ENCODE assay signal across 8 mouse cellular contexts in genomic region chr9:30520853-30521439, GRCm38 (mm10).
A peak's percentile ranks its signal among the peaks of the same experiment; 100 is the strongest.
DNase-seq lines count a peak whose midpoint lies in the region; ATAC-seq lines count a peak whose summit lies in the region.

No protein-coding gene starts in this region.

- H3K9me3 ChIP-seq in liver, embryonic 12.5 days (replicated peaks), result no peaks in the 10 kb centered on the region
- no peaks in the 10 kb centered on the region for H3K9me3 ChIP-seq in forebrain, embryonic 15.5 days
- H3K9me3 ChIP-seq in midbrain, embryonic 15.5 days, result no peaks in the 10 kb centered on the region

- H3K27me3 ChIP-seq in liver, embryonic 12.5 days (replicated peaks), result no peaks in the 10 kb centered on the region
- no peaks in the 10 kb centered on the region for H3K27me3 ChIP-seq in forebrain, embryonic 15.5 days
- H3K27me3 ChIP-seq in midbrain, embryonic 15.5 days (replicated peaks), result no peaks in the 10 kb centered on the region

- H3K4me2 ChIP-seq in liver, embryonic 12.5 days, result no peak overlapping the region
- no peak overlapping the region for H3K4me2 ChIP-seq in forebrain, embryonic 15.5 days (replicated peaks)
- no peak overlapping the region for H3K4me2 ChIP-seq in midbrain, embryonic 15.5 days

- H3K9ac ChIP-seq in liver, embryonic 12.5 days, result no peak overlapping the region
- no peak overlapping the region for H3K9ac ChIP-seq in forebrain, embryonic 15.5 days (replicated peaks)
- no peak overlapping the region for H3K9ac ChIP-seq in midbrain, embryonic 15.5 days

- no peak overlapping the region for H3K4me3 ChIP-seq in liver, embryonic 12.5 days
- H3K4me3 ChIP-seq in forebrain, embryonic 15.5 days, result no peak overlapping the region
- no peak overlapping the region for H3K4me3 ChIP-seq in midbrain, embryonic 15.5 days

- H3K27ac ChIP-seq in liver, embryonic 12.5 days, result no peak overlapping the region
- peak overlapping the region; percentile 63; the same call in 1 of the 2 replicates for H3K27ac ChIP-seq in forebrain, embryonic 15.5 days (replicated peaks)
- H3K27ac ChIP-seq in midbrain, embryonic 15.5 days, result peak overlapping the region; percentile 84

- H3K4me1 ChIP-seq in liver, embryonic 12.5 days, result no peaks in the 10 kb centered on the region
- peaks cover 3% of the 10 kb centered on the region; the same call in 1 of the 2 replicates for H3K4me1 ChIP-seq in forebrain, embryonic 15.5 days
- H3K4me1 ChIP-seq in midbrain, embryonic 15.5 days, result peaks cover 15% of the 10 kb centered on the region

- peak; percentile 14 for DNase-seq in liver
- peak; percentile 50 to 60 for DNase-seq in layer of hippocampus, adult 8-10 months (ENCODE audit: low spot score in 2 of 2)
- no peak for DNase-seq in ovary, postnatal 14 days (ENCODE audit: low spot score)
- DNase-seq in B cell, adult 2 months, result no peak

- H3K36me3 ChIP-seq in liver, embryonic 12.5 days, result no peaks in the 10 kb centered on the region
- H3K36me3 ChIP-seq in forebrain, embryonic 15.5 days, result no peaks in the 10 kb centered on the region
- H3K36me3 ChIP-seq in midbrain, embryonic 15.5 days (replicated peaks), result no peaks in the 10 kb centered on the region

- 56% methylated on average over 9 of the region's 9 CpGs for WGBS in liver, embryonic 12.5 days (ENCODE audit: insufficient replicate concordance)
- WGBS in forebrain, embryonic 15.5 days, result 49% methylated on average over 9 of the region's 9 CpGs
- 23% methylated on average over 9 of the region's 9 CpGs for WGBS in midbrain, embryonic 15.5 days

- ATAC-seq in liver, embryonic 12.5 days, result no peak
- ATAC-seq in forebrain, embryonic 15.5 days (replicated peaks), result peak; percentile 70
- ATAC-seq in midbrain, embryonic 15.5 days (replicated peaks), result peak; percentile 88
- no peak for ATAC-seq in erythroid progenitor cell, adult 5-6 weeks (replicated peaks; ENCODE audit: low FRiP score, poor library complexity, severe bottlenecking)

Comparison
In these comparisons a context has a peak if more than half of its experiments do, and no peak if none do; other contexts are left out.
1. DNase-seq: peak in liver (single experiment) and layer of hippocampus, adult 8-10 months (2 of 2); none in ovary, postnatal 14 days (single experiment) and B cell, adult 2 months (0 of 2).
2. ATAC-seq: peak in forebrain, embryonic 15.5 days (single experiment) and midbrain, embryonic 15.5 days (single experiment); none in liver, embryonic 12.5 days (single experiment) and erythroid progenitor cell, adult 5-6 weeks (single experiment).